Mouse (Mus musculus) inflammation-experienced regulatory T-cells, adult 6 months (primary cell): ENCODE measurements around the gene Idh2. TPM values are rescaled to one million over a fixed set of nuclear protein-coding genes. Genes with fewer than 3 reads are reported as not detected.
"Not testable (repeated sequence)": the region's sequence is repeated elsewhere in the genome, so short reads cannot be mapped to it uniquely, and the experiment has no call there.

Experiments
- ATAC-seq: one replicate; pipeline ENCODE4 v1.8.0; 2017
- polyA plus RNA-seq, 3 experiments: library from polyadenylated mRNA; unstranded; fragments of 100-300 nt; shearing (Covaris generic); gene quantifications; one replicate each; pipeline ENCODE4 v1.2.1; 2017

Gene Idh2
- polyA plus RNA-seq, 3 experiments from 2014 or later: 13.5 to 28.7 (median 20.3) TPM

DNA sequence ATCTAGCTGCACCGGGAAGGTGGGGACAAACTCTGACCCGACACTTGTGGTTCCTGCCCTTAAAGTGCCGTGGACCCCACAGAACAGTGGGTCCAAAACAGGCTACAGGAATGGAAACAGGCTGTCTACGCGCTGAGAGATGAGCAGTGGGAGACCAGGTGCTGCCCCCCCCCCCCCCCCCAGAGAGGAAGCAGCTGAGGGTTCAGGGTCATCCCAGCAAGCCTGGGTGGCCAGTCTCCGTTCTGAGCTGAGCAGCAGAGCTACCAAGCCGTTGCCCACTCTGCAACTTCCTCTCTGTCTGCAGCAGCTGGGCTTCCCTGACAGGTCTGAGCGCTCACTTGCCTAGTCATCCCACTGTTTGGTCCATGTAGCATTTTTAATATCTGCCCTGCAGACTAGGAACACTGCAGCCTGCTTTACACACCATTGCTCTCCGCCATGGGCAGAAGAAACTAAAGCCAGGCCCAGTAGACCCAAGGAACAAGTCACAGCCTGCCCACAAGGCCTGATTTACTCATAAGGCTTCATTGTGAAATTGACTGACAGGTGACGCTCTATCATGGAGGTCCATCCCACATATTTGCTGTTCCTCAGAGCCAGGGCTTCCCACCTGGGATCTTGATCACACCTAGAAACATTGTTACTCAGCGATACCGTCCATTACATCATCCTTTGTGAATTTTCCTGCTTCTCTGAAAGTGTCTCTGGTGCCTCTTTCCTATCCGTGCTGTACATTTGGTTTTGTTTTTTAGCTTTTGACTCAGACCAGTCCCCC, 55.9 kb downstream of the Idh2 start:
- ATAC-seq: no peak

DNA sequence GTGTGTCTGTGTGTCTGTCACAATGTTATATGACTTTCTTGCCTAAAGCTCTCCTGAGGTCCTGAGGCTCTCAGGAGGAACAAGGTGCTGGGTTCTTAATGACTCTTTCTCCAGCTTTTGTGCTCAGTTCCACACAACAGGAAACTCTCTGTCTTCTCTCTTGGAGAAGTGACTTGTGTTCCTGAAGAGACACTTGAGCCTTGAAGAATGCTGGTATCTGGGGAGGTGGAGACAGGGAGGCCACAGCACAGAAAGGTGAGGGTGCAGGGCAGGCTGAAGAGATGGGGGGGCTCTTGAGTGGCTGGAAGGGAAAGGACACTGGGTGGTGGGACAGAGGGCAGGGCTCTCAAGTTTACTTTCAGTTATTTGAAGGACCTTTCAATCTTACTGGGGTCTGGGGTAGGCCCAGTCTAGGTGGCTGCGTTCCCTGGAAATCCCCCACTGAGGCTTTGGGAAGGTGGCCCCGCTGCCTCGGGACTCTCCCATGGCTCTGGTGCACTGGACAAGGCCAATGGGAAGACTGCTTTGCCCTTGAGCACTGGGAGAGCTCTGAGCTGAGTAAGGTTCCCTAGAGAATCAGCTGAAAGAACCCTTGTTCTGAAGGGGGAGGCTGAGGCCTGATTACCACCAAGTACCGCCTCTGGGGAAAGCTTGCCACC, 56.7 kb downstream of the Idh2 start:
- ATAC-seq: no peak

DNA sequence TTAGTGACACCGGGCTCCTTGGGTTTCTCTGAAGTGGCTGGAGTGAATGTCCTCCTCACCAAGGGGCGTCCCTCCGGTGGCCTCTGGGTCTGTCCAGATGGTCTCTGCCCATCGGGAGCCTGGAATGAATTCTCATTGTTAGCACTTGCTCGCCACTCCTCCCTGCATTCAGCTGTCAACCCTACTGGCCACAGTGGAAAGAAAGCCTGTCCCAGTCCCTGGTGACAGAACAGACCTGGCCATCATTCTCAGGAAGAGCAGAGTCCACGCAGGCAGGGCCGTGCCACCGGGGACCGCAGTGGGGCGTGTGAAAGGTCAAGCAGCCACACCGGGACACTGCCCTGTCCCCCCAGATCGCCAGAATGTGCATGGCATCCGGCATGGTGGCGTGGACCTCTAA, 57.4 kb downstream of the Idh2 start:
- no peak for ATAC-seq

DNA sequence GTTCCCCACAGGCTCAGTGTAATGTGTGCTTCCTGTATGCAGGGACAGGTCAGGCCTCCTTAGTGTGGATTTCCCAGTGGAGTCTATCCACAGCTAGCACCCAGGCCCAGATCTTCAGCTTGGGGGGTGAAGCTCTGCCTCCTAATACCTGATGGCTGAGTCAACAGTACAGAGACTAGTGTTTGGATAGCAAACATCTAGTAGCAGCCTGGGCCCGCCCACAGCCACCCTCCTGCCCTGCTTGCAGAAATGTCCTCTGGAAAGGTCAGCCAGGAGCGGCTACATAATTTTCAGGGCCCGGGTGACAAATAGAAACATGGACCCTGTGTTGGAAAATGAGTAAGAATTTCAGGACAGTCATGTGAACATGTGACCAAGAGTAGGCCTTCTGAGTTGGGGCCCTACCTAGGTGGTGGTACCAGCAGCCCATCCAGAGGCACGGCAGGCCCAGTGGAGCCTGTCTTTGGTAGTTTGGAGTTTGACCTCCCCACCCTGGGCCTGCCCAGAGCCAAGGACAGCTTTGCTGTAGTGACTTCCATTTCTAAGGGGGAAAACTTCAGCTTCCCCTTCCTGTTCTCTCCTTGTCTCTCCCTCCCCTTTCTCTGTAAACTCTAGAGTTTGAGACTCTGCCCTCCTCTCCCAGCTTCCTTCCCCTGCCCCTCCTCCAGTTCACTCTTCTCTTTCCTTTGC, 58.0 kb downstream of the Idh2 start:
- ATAC-seq: no peak

- ATAC-seq: no peak
Measured at GRCm38 (mm10) chr7:80055781-80056180, 59.4 kb downstream of the Idh2 start.

DNA sequence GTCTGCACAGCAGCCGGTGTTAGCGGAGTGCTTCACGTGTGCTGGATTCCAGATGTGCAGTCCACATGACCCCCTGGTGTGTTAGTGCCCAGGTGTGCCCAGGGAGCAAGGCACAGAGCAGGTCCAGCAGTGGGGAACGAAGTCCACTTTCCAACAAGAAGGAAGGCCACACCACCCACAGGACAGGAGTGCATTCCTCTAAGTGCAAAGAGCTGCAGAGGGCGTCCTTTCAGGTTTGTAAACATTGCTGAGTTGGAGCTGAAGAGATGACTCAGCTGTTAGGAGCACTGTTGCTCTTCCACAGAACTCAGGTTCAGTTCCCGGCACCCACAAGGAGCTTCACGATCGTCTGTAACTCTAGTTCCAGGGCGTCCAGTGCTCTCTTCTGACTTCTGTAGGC, 62.0 kb downstream of the Idh2 start:
- ATAC-seq: no peak

DNA sequence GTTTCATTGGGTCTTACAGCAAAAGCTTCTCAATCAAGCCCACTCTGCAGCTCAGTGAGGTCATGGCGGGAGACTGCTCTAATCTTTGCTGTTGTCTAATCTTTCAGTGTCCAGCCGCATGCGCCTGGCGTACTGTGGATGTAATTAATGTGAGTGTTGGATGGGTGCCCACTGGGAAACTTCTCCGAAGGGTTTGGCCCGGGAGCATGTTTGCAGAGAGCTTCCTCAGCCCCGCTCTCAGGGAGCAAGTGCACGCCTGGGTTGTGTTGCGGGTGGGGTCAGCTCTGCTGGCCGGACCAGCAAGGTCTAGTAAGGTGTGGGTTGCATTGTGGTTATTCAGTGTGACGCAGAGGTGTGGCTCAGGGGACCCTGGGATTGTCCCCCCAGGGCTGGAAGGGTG, 62.9 kb downstream of the Idh2 start:
- ATAC-seq: no peak

DNA sequence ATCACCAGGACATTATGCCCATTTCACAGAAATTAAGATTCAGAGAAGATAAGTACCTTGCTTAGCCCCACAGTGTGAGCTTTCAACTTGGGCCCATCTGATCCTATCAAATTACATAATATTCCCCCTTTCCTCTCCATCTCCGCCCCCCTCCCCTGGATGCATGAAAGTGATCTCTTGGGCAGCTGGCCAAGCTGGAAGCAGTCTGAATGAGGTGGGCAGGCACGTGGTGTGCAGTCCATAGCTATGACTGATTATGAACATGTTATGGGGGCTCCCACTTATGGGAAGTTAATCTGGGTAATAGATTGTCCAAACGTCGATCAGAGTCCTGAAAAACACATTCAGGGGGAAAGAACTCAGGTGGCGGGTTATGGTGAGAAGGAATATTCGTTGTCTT, 63.4 kb downstream of the Idh2 start:
- ATAC-seq: no peak

DNA sequence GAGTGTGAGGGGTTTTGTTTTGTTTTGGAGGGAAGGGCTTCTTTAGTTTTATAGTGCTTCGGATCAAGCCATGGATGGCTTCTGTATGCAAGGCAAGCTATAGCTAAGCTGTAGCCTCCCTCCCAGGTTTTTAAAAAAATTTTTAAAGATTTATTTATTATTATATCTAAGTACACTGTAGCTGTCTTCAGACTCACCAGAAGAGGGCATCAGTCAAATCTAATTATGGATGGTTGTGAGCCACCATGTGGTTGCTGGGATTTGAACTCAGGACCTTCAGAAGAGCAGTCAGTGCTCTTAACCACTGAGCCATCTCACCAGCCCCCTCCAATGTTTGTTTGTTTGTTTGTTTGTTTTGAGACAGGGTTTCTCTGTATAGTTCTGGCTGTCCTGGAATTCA, 64.8 kb downstream of the Idh2 start:
- ATAC-seq: not testable (repeated sequence)

DNA sequence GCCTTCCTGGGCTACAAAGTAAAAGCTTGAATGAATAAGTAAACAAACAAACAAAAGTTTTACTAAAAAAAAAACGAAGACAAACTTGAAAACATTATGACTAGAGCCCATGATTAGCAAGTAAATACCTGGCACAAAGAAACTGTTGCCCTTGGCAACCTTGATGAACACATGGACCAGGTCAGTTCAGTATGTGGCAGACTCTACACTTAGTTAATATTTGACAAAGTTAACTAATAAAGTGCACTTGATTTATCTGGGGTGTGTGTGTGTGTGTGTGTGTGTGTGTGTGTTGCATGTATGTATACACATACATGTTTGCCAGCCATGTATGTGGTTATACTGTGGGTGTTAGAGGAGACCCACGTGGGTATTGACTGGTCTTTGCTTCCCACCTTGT, 65.4 kb downstream of the Idh2 start:
- no peak for ATAC-seq

- ATAC-seq: no peak
Measured at GRCm38 (mm10) chr7:80047041-80047440, 68.2 kb downstream of the Idh2 start.

Other genes starting within 250 kb of the Idh2 start
- gene Ap3s2, start 194.7 kb downstream of the Idh2 start, polyA plus RNA-seq: 10 to 100 TPM; 30.0 to 38.9 (median 32.7) TPM
- under 1 TPM in 2 of 3 experiments, not detected in 1; 0.31 to 0.33 TPM for gene Arpin, start 180.0 kb downstream of the Idh2 start, polyA plus RNA-seq
- gene Zfp710, start 90.6 kb downstream of the Idh2 start, polyA plus RNA-seq: 1 to 10 TPM; 1.8 to 5.1 (median 4.4) TPM
- 10 to 100 TPM; 17.4 to 22.3 (median 18.0) TPM for gene Sema4b, start 71.4 kb upstream of the Idh2 start, polyA plus RNA-seq
- 100 to 1,000 TPM in 1 of 3 experiments, 10 to 100 TPM in 2; 97.8 to 140 (median 99.4) TPM for gene Cib1, start 117.4 kb upstream of the Idh2 start, polyA plus RNA-seq
- gene Gdpgp1, start 117.5 kb upstream of the Idh2 start, polyA plus RNA-seq: 10 to 100 TPM in 1 of 3 experiments, 1 to 10 TPM in 2; 5.7 to 10.3 (median 6.7) TPM
- gene Ttll13, start 131.0 kb upstream of the Idh2 start, polyA plus RNA-seq: not detected
- gene Ngrn, start 145.8 kb upstream of the Idh2 start, polyA plus RNA-seq: 10 to 100 TPM; 25.0 to 31.5 (median 26.9) TPM
- gene Vps33b, start 154.3 kb upstream of the Idh2 start, polyA plus RNA-seq: 10 to 100 TPM; 22.7 to 35.2 (median 25.1) TPM
- 100 to 1,000 TPM in 1 of 3 experiments, 10 to 100 TPM in 2; 11.6 to 139 (median 16.8) TPM for gene Prc1, start 179.1 kb upstream of the Idh2 start, polyA plus RNA-seq
- 10 to 100 TPM in 1 of 3 experiments, 1 to 10 TPM in 2; 3.4 to 10.0 (median 6.5) TPM for gene Rccd1, start 209.1 kb upstream of the Idh2 start, polyA plus RNA-seq
- gene Unc45a, start 225.6 kb upstream of the Idh2 start, polyA plus RNA-seq: 10 to 100 TPM; 39.3 to 51.1 (median 40.1) TPM
- 10 to 100 TPM in 1 of 3 experiments, 1 to 10 TPM in 2; 1.8 to 12.2 (median 8.2) TPM for gene Hddc3, start 227.7 kb upstream of the Idh2 start, polyA plus RNA-seq